Mouse (Mus musculus) v-Abl transformed pro-B cells (cell line): ENCODE data around the gene Pde8b.

Experiments
- in situ Hi-C, 2 experiments: fragments of 400-800 bp; cut with MboI; formaldehyde crosslinking; loops; one replicate each; pipeline ENCODE4 v1.15.1; 2025; ENCODE audit not compliant: unreplicated experiment in 2 of 2

The Pde8b gene

GRCm38 (mm10) chr13:95249511-95250456 lies at the start of gene Pde8b:
TSS of gene Pde8b (minus strand) at chr13:95250336.
- in situ Hi-C loops, result no loop called here

GRCm38 (mm10) chr13:95291983-95292382 lies 41.8 kb upstream of the Pde8b start:
- in situ Hi-C loops, result no loop called here

- in situ Hi-C loops, result loop anchor here in 1 of 2 experiments (10.0 kb wide), 2 partner anchors 333 to 723 kb away; no protein-coding TSS in a partner anchor
Observed at GRCm38 (mm10) chr13:95288027-95288426, 37.9 kb upstream of the Pde8b start.

GRCm38 (mm10) chr13:95286989-95287388 lies 36.9 kb upstream of the Pde8b start:
- in situ Hi-C loops, result loop anchor here in 1 of 2 experiments (10.0 kb wide), 2 partner anchors 332 to 722 kb away; no protein-coding TSS in a partner anchor

- in situ Hi-C loops, result loop anchor here in 1 of 2 experiments (10.0 kb wide), 2 partner anchors 327 to 717 kb away; no protein-coding TSS in a partner anchor
Observed at GRCm38 (mm10) chr13:95281740-95282673, 31.9 kb upstream of the Pde8b start.

- in situ Hi-C loops, result no loop called here
Observed at GRCm38 (mm10) chr13:95278426-95279025, 28.4 kb upstream of the Pde8b start.

- in situ Hi-C loops, result no loop called here
Observed at GRCm38 (mm10) chr13:95264691-95265090, 14.6 kb upstream of the Pde8b start.

- in situ Hi-C loops, result no loop called here
Observed at GRCm38 (mm10) chr13:95260886-95261789, 11.0 kb upstream of the Pde8b start.

GRCm38 (mm10) chr13:95260391-95260790 lies 10.3 kb upstream of the Pde8b start:
- in situ Hi-C loops, result no loop called here

- in situ Hi-C loops, result no loop called here
Observed at GRCm38 (mm10) chr13:95257083-95257482, 6.9 kb upstream of the Pde8b start.

- in situ Hi-C loops, result no loop called here
Observed at GRCm38 (mm10) chr13:95255083-95255482, 4.9 kb upstream of the Pde8b start.

- in situ Hi-C loops, result no loop called here
Observed at GRCm38 (mm10) chr13:95243026-95243425, 7.1 kb downstream of the Pde8b start.

GRCm38 (mm10) chr13:95237488-95237887 lies 12.6 kb downstream of the Pde8b start:
- in situ Hi-C loops, result no loop called here

GRCm38 (mm10) chr13:95235261-95235660 lies 14.9 kb downstream of the Pde8b start:
- in situ Hi-C loops, result no loop called here

GRCm38 (mm10) chr13:95231366-95232138 lies 18.6 kb downstream of the Pde8b start:
- in situ Hi-C loops, result no loop called here

GRCm38 (mm10) chr13:95230326-95230725 lies 19.8 kb downstream of the Pde8b start:
- in situ Hi-C loops, result no loop called here

GRCm38 (mm10) chr13:95224491-95224890 lies 25.6 kb downstream of the Pde8b start:
- in situ Hi-C loops, result no loop called here

GRCm38 (mm10) chr13:95223427-95223772 lies 26.7 kb downstream of the Pde8b start:
- in situ Hi-C loops, result no loop called here
